Mouse (Mus musculus): ENCODE measurements around the gene Gm49380. TPM values are rescaled to one million over a fixed set of nuclear protein-coding genes. Genes with fewer than 3 reads are reported as not detected.

Gm49380 gene
- polyA plus RNA-seq (2017; shearing (Covaris generic)), result not detected

DNA sequence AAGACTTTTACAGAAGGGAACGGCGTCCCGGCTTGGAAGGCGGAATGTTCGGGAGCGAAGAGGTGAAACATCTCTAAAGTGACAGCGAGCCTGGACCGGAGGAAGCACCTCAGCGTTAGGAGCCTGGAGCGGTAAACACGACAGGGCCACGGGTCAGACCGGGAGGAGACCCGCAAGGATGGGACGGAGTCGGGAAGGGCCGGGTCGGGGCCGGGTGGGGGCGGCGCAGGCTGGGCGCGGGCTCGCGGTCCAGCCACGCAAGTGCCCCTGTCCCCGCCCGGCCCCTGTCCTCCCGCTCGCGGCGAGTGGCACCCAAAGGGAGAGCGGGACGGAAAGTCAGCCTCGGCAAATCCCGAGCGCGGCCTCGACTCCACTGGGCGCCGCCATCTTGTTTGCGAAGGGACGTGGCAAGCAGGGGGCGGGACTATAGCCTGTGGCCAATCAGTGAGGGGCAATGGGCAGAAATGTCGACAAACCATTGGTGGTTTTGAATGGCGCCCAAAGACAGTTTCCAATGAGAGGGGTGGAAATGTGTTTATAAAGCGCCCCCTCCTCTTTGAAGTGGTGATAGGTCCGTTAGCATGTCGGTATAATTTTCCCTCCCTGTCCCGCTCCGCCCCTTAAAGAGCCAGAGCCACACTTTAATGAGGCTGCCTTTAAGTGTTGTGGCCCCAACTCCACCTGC, at the start of gene Gm49380, which contains the start of gene Rnf26:
Gene Gm49380 (minus strand): TSS at position 396 of the 685 bp plus-strand sequence.
Gene Rnf26 (minus strand): TSS at position 413 of the 685 bp plus-strand sequence.

DNA sequence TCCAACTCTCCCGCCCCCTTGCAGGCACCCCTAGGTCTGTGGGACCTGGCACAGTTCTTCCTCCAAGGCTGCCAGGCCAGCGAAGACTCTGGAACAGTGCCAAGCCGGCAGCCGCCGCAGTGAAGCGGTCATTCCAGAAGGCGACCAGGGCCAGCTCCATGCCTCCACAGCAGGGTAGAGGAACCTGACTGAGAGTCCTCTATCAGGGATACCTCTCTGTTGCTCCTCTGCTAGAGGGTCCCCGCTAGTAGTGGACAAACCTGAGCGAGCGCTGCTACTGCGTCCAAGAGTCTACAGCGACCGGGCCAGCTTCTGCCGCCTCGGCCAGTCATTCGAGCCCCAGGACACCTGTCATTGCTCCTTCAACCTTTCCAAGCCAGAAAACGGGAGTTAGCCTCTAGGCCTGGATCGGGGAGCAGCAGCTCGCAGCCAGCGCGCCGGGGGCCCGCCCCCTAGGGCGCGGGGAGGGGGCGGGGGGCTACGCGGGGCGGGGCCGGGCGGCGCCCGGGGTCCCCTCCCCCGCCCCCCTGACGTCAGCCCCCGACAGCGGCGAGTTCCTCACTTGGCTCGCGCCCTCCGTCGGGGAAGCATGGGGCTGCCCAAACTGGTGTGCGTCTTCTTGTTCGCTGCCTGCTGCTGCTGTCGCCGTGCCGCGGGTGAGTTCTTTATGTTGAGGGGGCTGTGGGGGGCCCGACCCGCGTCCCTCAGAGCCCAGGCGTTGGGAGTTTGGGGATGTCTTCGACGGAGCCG, 21.0 kb upstream of the Gm49380 start, which contains the start of gene Mcam:
Gene Mcam (plus strand): TSS at position 369 of the 750 bp plus-strand sequence.

DNA sequence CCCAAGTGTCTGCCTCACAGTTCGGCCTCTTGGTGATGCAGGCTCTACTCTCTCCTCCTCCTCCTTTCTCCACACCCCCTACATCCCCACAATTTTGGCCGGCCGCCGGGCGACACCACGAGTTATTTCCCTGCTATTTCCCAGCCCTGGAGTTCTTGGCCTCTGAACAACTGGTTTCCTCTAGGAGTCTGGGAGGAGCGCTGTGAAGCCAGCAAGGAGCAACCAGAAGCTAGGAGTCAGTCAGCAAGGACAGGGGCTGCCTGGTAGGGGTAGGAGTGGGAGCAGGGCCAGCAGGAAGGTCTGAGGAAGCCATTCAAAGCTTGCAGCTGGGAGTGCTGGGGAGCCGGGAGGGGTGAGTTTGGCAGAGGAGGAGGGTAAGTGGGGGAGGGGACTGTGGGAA, 6.2 kb downstream of the Gm49380 start, which contains the start of gene C1qtnf5:
Gene C1qtnf5 (plus strand): TSS at position 136 of the 400 bp plus-strand sequence.

GRCm38 (mm10) chr9:44101490-44101889, 11.8 kb downstream of the Gm49380 start, which contains the start of gene Mfrp:
Gene Mfrp, plus strand, starts transcription at chr9:44101729.

GRCm38 (mm10) chr9:44066785-44067225, 46.5 kb downstream of the Gm49380 start, which contains the start of gene Usp2:
Gene Usp2, plus strand, starts transcription at chr9:44067021.

GRCm38 (mm10) chr9:44042836-44043707, 70.2 kb downstream of the Gm49380 start, which contains the start of gene Thy1:
Gene Thy1, plus strand, starts transcription at chr9:44043384.

Other genes with a start within 250 kb of the Gm49380 start
- gene Thy1, start 70.1 kb downstream of the Gm49380 start, polyA plus RNA-seq (2017; shearing (Covaris generic)), result 172 TPM
- gene Usp2, start 46.5 kb downstream of the Gm49380 start, polyA plus RNA-seq (2017; shearing (Covaris generic)), result 5.9 TPM
- not detected for gene Mfrp, start 11.8 kb downstream of the Gm49380 start, polyA plus RNA-seq (2017; shearing (Covaris generic))
- not detected for gene C1qtnf5, start 6.3 kb downstream of the Gm49380 start, polyA plus RNA-seq (2017; shearing (Covaris generic))
- 7.7 TPM for gene Rnf26, start within 50 bp of the Gm49380 start, polyA plus RNA-seq (2017; shearing (Covaris generic))
- not detected for gene Mcam, start 21.0 kb upstream of the Gm49380 start, polyA plus RNA-seq (2017; shearing (Covaris generic))
- 18.2 TPM for gene Cbl, start 120.5 kb upstream of the Gm49380 start, polyA plus RNA-seq (2017; shearing (Covaris generic))
- not detected for gene Ccdc153, start 127.2 kb upstream of the Gm49380 start, polyA plus RNA-seq (2017; shearing (Covaris generic))
- not detected for gene Pdzd3, start 138.0 kb upstream of the Gm49380 start, polyA plus RNA-seq (2017; shearing (Covaris generic))
- 8.5 TPM for gene Nlrx1, start 155.1 kb upstream of the Gm49380 start, polyA plus RNA-seq (2017; shearing (Covaris generic))
- gene Abcg4, start 175.1 kb upstream of the Gm49380 start, polyA plus RNA-seq (2017; shearing (Covaris generic)), result not detected
- gene Hinfp, start 192.2 kb upstream of the Gm49380 start, polyA plus RNA-seq (2017; shearing (Covaris generic)), result 40.4 TPM
- gene C2cd2l, start 206.8 kb upstream of the Gm49380 start, polyA plus RNA-seq (2017; shearing (Covaris generic)), result 5.9 TPM
- 26.7 TPM for gene Dpagt1, start 212.5 kb upstream of the Gm49380 start, polyA plus RNA-seq (2017; shearing (Covaris generic))
- 13.2 TPM for gene H2afx, start 221.2 kb upstream of the Gm49380 start, polyA plus RNA-seq (2017; shearing (Covaris generic))
- gene Hmbs, start 230.7 kb upstream of the Gm49380 start, polyA plus RNA-seq (2017; shearing (Covaris generic)), result 24.1 TPM
- 82.6 TPM for gene Vps11, start 248.2 kb upstream of the Gm49380 start, polyA plus RNA-seq (2017; shearing (Covaris generic))